Mouse (Mus musculus): ENCODE results near the gene Kcnj4. TPM values are rescaled to one million over a fixed set of nuclear protein-coding genes. Genes with fewer than 3 reads are reported as not detected.

The Kcnj4 gene
- polyA plus RNA-seq (2014; fragmentation: Nextera tagmentation; extraction: Ambion mirVana), result not detected in 2 replicates

GRCm38 (mm10) chr15:79504707-79505452 lies at the start of gene Kcnj4:
TSS of gene Kcnj4 (minus strand) at chr15:79505241.
- ATAC-seq (ENCODE audit: insufficient number of reproducible peaks, low FRiP score, low TSS enrichment, low read depth), result no peak
- DNase-seq (ENCODE audit: low spot score), result peak; percentile 45
- H3K9ac ChIP-seq (ENCODE audit: low read length), result peak within 1 kb of the TSS; percentile 53
- no peaks in the 10 kb centered on the region for H3K9me3 ChIP-seq (ENCODE audit: control insufficient read depth, low read length)
- H3K27ac ChIP-seq (replicated peaks; ENCODE audit: low read depth, low read length), result no peak within 1 kb of the TSS
- H3K4me1 ChIP-seq (ENCODE audit: control insufficient read depth, insufficient read depth, low read length), result peaks cover 8% of the 10 kb centered on the region
- H3K4me2 ChIP-seq (ENCODE audit: low read depth, severe bottlenecking), result peak within 1 kb of the TSS; percentile 100
- WGBS, result under 1% methylated on average over 59 of the region's 60 CpGs
- H3K27me3 ChIP-seq (ENCODE audit: control insufficient read depth, insufficient read depth, low read length), result peaks cover 73% of the 10 kb centered on the region
- H3K36me3 ChIP-seq (ENCODE audit: control insufficient read depth, insufficient read depth, low read length), result no peaks in the 10 kb centered on the region
- peak within 1 kb of the TSS; percentile 54 for H3K4me3 ChIP-seq (ENCODE audit: low read depth, low read length)

- no peak for ATAC-seq (ENCODE audit: insufficient number of reproducible peaks, low FRiP score, low TSS enrichment, low read depth)
- DNase-seq (ENCODE audit: low spot score), result no peak
- Histone ChIP-seq H3K27me3 (ENCODE audit: control insufficient read depth, insufficient read depth, low read length) (no peaks in the 10 kb centered on the region), H3K4me2 (ENCODE audit: low read depth, severe bottlenecking) (no peak overlapping the region), H3K36me3 (ENCODE audit: control insufficient read depth, insufficient read depth, low read length) (no peaks in the 10 kb centered on the region), H3K9me3 (ENCODE audit: control insufficient read depth, low read length) (no peaks in the 10 kb centered on the region), H3K4me3 (ENCODE audit: low read depth, low read length) (no peak overlapping the region), H3K27ac (replicated peaks; ENCODE audit: low read depth, low read length) (no peak overlapping the region), H3K4me1 (ENCODE audit: control insufficient read depth, insufficient read depth, low read length) (no peaks in the 10 kb centered on the region), H3K9ac (ENCODE audit: low read length) (no peak overlapping the region)
- 78% methylated on average over 5 of the region's 5 CpGs for WGBS
Measured at GRCm38 (mm10) chr15:79552566-79552965, 47.5 kb upstream of the Kcnj4 start.

- DNase-seq (ENCODE audit: low spot score), result no peak
- WGBS, result 95% methylated on average over 2 of the region's 2 CpGs
- Histone ChIP-seq H3K9me3 (ENCODE audit: control insufficient read depth, low read length) (no peaks in the 10 kb centered on the region), H3K9ac (ENCODE audit: low read length) (no peak overlapping the region), H3K4me1 (ENCODE audit: control insufficient read depth, insufficient read depth, low read length) (peaks cover 5% of the 10 kb centered on the region; the same call in 1 of the 2 replicates), H3K36me3 (ENCODE audit: control insufficient read depth, insufficient read depth, low read length) (peaks cover 5% of the 10 kb centered on the region), H3K4me3 (ENCODE audit: low read depth, low read length) (no peak overlapping the region), H3K27ac (replicated peaks; ENCODE audit: low read depth, low read length) (no peak overlapping the region), H3K27me3 (ENCODE audit: control insufficient read depth, insufficient read depth, low read length) (no peaks in the 10 kb centered on the region), H3K4me2 (ENCODE audit: low read depth, severe bottlenecking) (no peak overlapping the region)
- ATAC-seq (ENCODE audit: insufficient number of reproducible peaks, low FRiP score, low TSS enrichment, low read depth), result no peak
Measured at GRCm38 (mm10) chr15:79548226-79548625, 43.2 kb upstream of the Kcnj4 start.

- 81% methylated on average over 17 of the region's 17 CpGs for WGBS
- Histone ChIP-seq H3K4me1 (ENCODE audit: control insufficient read depth, insufficient read depth, low read length) (peaks cover 5% of the 10 kb centered on the region; the same call in 1 of the 2 replicates), H3K27me3 (ENCODE audit: control insufficient read depth, insufficient read depth, low read length) (no peaks in the 10 kb centered on the region), H3K27ac (replicated peaks; ENCODE audit: low read depth, low read length) (peak overlapping the region; percentile 92), H3K4me3 (ENCODE audit: low read depth, low read length) (peak overlapping the region; percentile 98), H3K36me3 (ENCODE audit: control insufficient read depth, insufficient read depth, low read length) (peaks cover 14% of the 10 kb centered on the region), H3K9me3 (ENCODE audit: control insufficient read depth, low read length) (no peaks in the 10 kb centered on the region), H3K4me2 (ENCODE audit: low read depth, severe bottlenecking) (peak overlapping the region; percentile 80), H3K9ac (ENCODE audit: low read length) (peak overlapping the region; percentile 99; the same call in 1 of the 2 replicates)
- DNase-seq (ENCODE audit: low spot score) (no peak), ATAC-seq (ENCODE audit: insufficient number of reproducible peaks, low FRiP score, low TSS enrichment, low read depth) (no peak)
Measured at GRCm38 (mm10) chr15:79547289-79547820, 42.3 kb upstream of the Kcnj4 start.

- ATAC-seq (ENCODE audit: insufficient number of reproducible peaks, low FRiP score, low TSS enrichment, low read depth), result peak; percentile 96
- peak within 1 kb of the TSS; percentile 99 for H3K9ac ChIP-seq (ENCODE audit: low read length)
- peak; percentile 100 for DNase-seq (ENCODE audit: low spot score)
- WGBS, result 3% methylated on average over 84 of the region's 84 CpGs
- peaks cover 18% of the 10 kb centered on the region for H3K36me3 ChIP-seq (ENCODE audit: control insufficient read depth, insufficient read depth, low read length)
- peak within 1 kb of the TSS; percentile 98 for H3K4me3 ChIP-seq (ENCODE audit: low read depth, low read length)
- H3K4me1 ChIP-seq (ENCODE audit: control insufficient read depth, insufficient read depth, low read length), result peaks cover 5% of the 10 kb centered on the region; the same call in 1 of the 2 replicates
- peak within 1 kb of the TSS; percentile 80 for H3K4me2 ChIP-seq (ENCODE audit: low read depth, severe bottlenecking)
- no peaks in the 10 kb centered on the region for H3K9me3 ChIP-seq (ENCODE audit: control insufficient read depth, low read length)
- H3K27me3 ChIP-seq (ENCODE audit: control insufficient read depth, insufficient read depth, low read length), result no peaks in the 10 kb centered on the region
- H3K27ac ChIP-seq (replicated peaks; ENCODE audit: low read depth, low read length), result peak within 1 kb of the TSS; percentile 94
Measured at GRCm38 (mm10) chr15:79546410-79547288, 41.6 kb upstream of the Kcnj4 start, which contains the start of gene Ddx17. TSS of gene Ddx17 (minus strand) at chr15:79546741.

- H3K9me3 ChIP-seq (ENCODE audit: control insufficient read depth, low read length), result no peaks in the 10 kb centered on the region
- no peaks in the 10 kb centered on the region for H3K27me3 ChIP-seq (ENCODE audit: control insufficient read depth, insufficient read depth, low read length)
- H3K4me2 ChIP-seq (ENCODE audit: low read depth, severe bottlenecking), result peak overlapping the region; percentile 80
- peak overlapping the region; percentile 94 for H3K27ac ChIP-seq (replicated peaks; ENCODE audit: low read depth, low read length)
- peaks cover 19% of the 10 kb centered on the region for H3K36me3 ChIP-seq (ENCODE audit: control insufficient read depth, insufficient read depth, low read length)
- H3K9ac ChIP-seq (ENCODE audit: low read length), result peak overlapping the region; percentile 99
- peak overlapping the region; percentile 98 for H3K4me3 ChIP-seq (ENCODE audit: low read depth, low read length)
- WGBS, result under 1% methylated on average over 51 of the region's 52 CpGs
- ATAC-seq (ENCODE audit: insufficient number of reproducible peaks, low FRiP score, low TSS enrichment, low read depth) (peak; percentile 52; the same call in 1 of the 2 replicates), DNase-seq (ENCODE audit: low spot score) (peak; percentile 69)
- peaks cover 5% of the 10 kb centered on the region; the same call in 1 of the 2 replicates for H3K4me1 ChIP-seq (ENCODE audit: control insufficient read depth, insufficient read depth, low read length)
Measured at GRCm38 (mm10) chr15:79545921-79546399, 40.9 kb upstream of the Kcnj4 start.

- H3K27ac ChIP-seq (replicated peaks; ENCODE audit: low read depth, low read length), result peak overlapping the region; percentile 94
- DNase-seq (ENCODE audit: low spot score), result no peak
- peaks cover 23% of the 10 kb centered on the region for H3K36me3 ChIP-seq (ENCODE audit: control insufficient read depth, insufficient read depth, low read length)
- H3K4me1 ChIP-seq (ENCODE audit: control insufficient read depth, insufficient read depth, low read length), result peaks cover 7% of the 10 kb centered on the region; the same call in 1 of the 2 replicates
- H3K9me3 ChIP-seq (ENCODE audit: control insufficient read depth, low read length), result no peaks in the 10 kb centered on the region
- H3K9ac ChIP-seq (ENCODE audit: low read length), result peak overlapping the region; percentile 99
- H3K4me2 ChIP-seq (ENCODE audit: low read depth, severe bottlenecking), result peak overlapping the region; percentile 80
- no peak for ATAC-seq (ENCODE audit: insufficient number of reproducible peaks, low FRiP score, low TSS enrichment, low read depth)
- WGBS, result 3% methylated on average over 3 of the region's 3 CpGs
- peak overlapping the region; percentile 98 for H3K4me3 ChIP-seq (ENCODE audit: low read depth, low read length)
- H3K27me3 ChIP-seq (ENCODE audit: control insufficient read depth, insufficient read depth, low read length), result no peaks in the 10 kb centered on the region
Measured at GRCm38 (mm10) chr15:79545496-79545895, 40.5 kb upstream of the Kcnj4 start.

- DNase-seq (ENCODE audit: low spot score), result no peak
- Histone ChIP-seq H3K9me3 (ENCODE audit: control insufficient read depth, low read length) (no peaks in the 10 kb centered on the region), H3K27ac (replicated peaks; ENCODE audit: low read depth, low read length) (no peak overlapping the region), H3K36me3 (ENCODE audit: control insufficient read depth, insufficient read depth, low read length) (peaks cover 34% of the 10 kb centered on the region), H3K4me1 (ENCODE audit: control insufficient read depth, insufficient read depth, low read length) (peaks cover 7% of the 10 kb centered on the region; the same call in 1 of the 2 replicates), H3K4me2 (ENCODE audit: low read depth, severe bottlenecking) (no peak overlapping the region; the same call in 1 of the 2 replicates), H3K9ac (ENCODE audit: low read length) (no peak overlapping the region), H3K27me3 (ENCODE audit: control insufficient read depth, insufficient read depth, low read length) (no peaks in the 10 kb centered on the region), H3K4me3 (ENCODE audit: low read depth, low read length) (0 out of 2 replicates have a peak overlapping the region, but pooled peaks have one; percentile 2)
- no peak for ATAC-seq (ENCODE audit: insufficient number of reproducible peaks, low FRiP score, low TSS enrichment, low read depth)
- 88% methylated on average over 3 of the region's 3 CpGs for WGBS
Measured at GRCm38 (mm10) chr15:79543968-79544367, 38.9 kb upstream of the Kcnj4 start.

Data from limb, embryonic 11.5 days (tissue).